Mouse (Mus musculus) retina, postnatal 7 days (tissue): ENCODE results near the gene Creb3.
"Not testable (repeated sequence)": the region's sequence is repeated elsewhere in the genome, so short reads cannot be mapped to it uniquely, and the experiment has no call there.

Experiments
- DNase-seq: peaks from one replicate; pipeline ENCODE4 v3.0.0-alpha.2; 2012; ENCODE audit warnings: low read depth, low spot score

Gene Creb3

GRCm38 (mm10) chr4:43561997-43562768 lies at the start of gene Creb3, which contains the start of gene Tln1:
Gene Creb3, plus strand, starts transcription at chr4:43562332.
Gene Tln1, minus strand, starts transcription at chr4:43562691.
- DNase-seq: peak; percentile 89

GRCm38 (mm10) chr4:43512653-43513052 lies 49.5 kb upstream of the Creb3 start:
- no peak for DNase-seq

DNA sequence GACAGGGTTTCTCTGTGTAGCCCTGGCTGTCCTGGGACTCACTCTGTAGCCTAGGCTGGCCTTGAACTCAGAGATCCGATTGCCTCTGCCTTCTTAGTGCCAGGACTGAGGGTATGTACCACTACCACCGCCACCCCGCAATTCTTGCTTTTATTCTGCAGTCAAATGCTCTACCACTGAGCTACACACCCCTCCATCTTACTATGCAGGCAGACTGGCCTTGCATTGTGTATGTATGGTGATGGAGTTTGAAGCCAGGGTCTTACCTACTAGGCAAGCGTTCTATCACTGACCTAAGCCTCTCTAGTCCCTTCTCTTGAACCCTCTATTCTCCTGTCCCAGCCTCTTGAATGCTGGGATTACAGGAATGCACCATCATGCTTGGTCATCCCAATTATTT lies 48.8 kb upstream of the Creb3 start:
- no peak for DNase-seq

DNA sequence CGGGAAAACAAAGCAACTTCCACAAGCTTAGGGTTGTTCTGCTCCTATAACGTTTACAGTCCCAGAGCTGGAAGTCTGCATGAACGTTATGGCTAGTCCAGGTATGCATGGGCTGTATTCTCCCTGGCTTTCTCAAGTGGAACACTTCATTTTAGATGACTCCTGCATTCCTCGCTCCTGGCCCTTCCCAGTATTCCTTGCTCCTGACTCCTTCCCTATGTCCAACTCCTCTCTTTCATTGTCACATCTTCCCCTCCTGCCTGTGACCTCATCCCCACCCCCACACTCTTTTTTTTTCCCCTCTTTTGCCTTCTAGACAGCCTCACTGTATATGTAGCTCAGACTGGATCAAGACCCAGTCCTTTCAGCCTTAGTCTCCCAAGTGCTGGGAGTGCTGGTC lies 48.3 kb upstream of the Creb3 start:
- DNase-seq: no peak

GRCm38 (mm10) chr4:43515764-43516708 lies 46.1 kb upstream of the Creb3 start:
- no peak for DNase-seq

DNA sequence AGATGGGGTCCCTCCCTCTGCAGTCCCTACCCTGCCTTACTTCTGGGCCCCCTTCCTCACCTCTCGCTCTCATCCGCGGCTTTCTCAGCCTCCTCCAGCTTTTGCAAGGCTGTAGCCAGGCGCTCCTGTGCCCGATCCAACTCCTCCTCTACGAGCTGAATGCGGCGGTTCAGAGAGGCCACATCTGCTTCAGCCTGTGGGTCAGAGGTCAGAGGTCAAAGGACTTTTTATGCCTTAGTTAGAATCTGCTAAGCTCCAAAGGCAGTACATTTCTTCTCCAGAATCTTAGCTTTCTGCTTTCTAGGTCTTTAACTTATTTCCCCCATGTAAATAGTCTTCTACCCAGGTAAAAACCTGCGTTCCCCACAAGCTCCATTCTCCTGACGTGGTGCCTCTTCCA lies 42.6 kb upstream of the Creb3 start:
- no peak for DNase-seq

DNA sequence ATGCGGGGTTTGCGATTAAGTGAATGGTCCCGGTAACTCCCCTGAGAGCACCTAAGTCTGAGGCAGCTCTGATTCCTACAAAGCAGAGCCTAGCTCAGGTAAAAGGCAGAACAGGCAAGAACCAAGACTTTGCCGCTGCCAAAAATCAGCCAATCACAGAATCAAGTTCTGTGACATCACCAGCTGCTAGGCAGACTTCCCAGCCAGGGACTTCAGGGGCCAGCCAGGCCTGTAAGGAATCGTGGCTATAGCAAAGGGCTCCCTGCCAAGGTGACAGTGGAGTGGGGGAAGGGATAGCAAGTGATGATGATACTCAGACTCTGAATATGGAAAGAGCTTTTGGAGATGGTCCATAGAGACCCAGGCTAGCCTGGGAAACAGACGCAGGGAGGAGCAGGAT lies 42.2 kb upstream of the Creb3 start:
- peak; percentile 79 for DNase-seq

- DNase-seq: no peak
Observed at GRCm38 (mm10) chr4:43527880-43528279, 34.3 kb upstream of the Creb3 start.

GRCm38 (mm10) chr4:43528487-43528886 lies 33.6 kb upstream of the Creb3 start:
- DNase-seq: no peak

- no peak for DNase-seq
Observed at GRCm38 (mm10) chr4:43530081-43530501, 32.0 kb upstream of the Creb3 start.

- DNase-seq: peak; percentile 54
Observed at GRCm38 (mm10) chr4:43530581-43530980, 31.6 kb upstream of the Creb3 start.

GRCm38 (mm10) chr4:43533270-43533669 lies 28.9 kb upstream of the Creb3 start:
- DNase-seq: no peak

DNA sequence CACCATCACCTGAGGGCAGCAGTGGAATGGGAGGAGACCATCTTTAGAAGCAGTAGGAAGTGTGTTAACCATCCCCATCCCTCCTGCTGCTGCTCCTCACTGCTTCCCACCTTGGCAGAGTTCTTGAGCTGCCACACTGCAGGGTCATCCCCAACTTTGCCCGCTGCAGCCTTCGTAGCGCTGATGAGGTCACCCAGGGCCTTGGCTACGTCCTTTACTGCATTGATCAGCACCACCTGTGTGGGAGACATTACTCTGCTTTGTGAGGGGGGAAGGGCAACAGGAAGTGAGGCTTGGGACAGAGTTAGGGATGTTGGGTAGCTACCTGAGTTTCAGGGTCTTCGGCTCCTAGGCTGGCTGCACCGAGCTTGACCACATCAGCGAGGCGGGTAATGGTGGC lies 26.5 kb upstream of the Creb3 start:
- no peak for DNase-seq

DNA sequence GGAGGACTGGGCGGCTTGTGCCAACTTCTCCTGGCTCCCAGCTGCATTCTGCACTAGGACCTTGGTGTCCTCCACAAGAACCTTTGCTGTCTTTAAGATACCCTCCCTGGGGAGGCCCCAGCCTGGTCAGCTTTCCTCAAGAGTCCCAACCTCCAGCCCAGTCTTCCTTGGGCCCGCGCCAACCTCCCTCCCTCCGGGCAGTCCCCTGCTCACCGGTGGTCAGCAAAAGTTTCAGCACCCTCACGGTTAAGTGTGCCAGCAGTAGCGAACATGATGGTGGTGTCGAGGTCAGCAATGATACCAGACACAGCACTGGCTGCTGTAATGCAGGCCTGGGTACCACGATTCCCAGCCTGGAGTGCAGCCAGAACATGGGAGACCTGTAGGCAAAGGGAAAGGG lies 26.1 kb upstream of the Creb3 start:
- no peak for DNase-seq

- DNase-seq: no peak
Observed at GRCm38 (mm10) chr4:43542044-43542443, 20.1 kb upstream of the Creb3 start.

DNA sequence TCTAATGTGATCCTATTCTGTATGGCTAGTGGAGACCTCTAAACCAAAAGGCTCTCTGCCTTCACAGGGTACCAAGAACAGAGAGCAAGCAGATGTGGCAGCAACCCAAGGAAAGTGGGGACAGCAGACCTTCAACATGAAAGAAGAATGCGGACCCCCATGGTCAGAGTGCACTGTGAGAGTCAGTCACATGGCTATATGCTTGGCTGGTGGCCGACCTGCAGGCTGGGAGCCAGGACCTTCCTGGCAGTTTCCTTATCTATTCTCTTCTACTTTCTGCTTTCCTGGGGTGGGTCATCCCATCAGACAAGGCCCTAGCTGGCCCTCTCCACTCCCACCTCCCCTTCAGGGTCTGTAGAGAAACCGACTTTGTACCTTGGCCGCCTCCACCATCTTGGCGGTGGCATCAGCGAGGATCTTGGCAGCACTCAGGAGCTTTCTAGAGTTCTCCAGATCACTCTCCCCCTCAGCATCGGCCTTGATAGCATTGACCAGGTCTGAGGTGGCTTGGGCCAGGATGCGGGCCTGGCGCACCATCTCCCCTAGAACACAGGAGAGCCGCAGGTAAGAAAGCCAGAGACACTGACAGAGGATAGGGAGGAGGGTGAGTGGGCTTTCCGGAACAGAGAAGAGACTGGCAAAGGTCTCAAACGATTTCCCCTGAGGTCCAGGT lies 15.6 kb upstream of the Creb3 start:
- no peak for DNase-seq

GRCm38 (mm10) chr4:43547160-43547559 lies 15.0 kb upstream of the Creb3 start:
- no peak for DNase-seq

GRCm38 (mm10) chr4:43549055-43549454 lies 13.1 kb upstream of the Creb3 start:
- no peak for DNase-seq

GRCm38 (mm10) chr4:43551854-43552253 lies 10.3 kb upstream of the Creb3 start:
- not testable (repeated sequence) for DNase-seq

DNA sequence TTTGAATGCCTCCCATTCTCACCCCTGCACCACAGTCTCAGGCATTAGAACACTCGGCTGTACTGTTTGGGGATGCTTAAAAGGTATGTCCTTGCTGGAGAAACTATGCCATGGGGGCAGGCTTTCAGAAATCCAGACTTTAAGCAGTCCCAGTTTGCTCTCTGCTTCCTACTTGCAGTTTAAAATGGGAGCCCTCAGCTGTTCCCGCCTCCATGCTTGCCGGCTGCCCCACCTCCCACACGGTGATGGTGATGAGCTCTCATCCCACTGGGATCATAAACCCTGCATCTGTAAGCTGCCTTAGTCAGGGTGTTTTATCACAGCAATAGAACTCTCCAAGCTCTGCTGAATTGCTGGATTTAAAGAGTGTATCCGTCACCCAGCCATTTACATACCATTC lies 9.7 kb upstream of the Creb3 start:
- DNase-seq: no peak

DNA sequence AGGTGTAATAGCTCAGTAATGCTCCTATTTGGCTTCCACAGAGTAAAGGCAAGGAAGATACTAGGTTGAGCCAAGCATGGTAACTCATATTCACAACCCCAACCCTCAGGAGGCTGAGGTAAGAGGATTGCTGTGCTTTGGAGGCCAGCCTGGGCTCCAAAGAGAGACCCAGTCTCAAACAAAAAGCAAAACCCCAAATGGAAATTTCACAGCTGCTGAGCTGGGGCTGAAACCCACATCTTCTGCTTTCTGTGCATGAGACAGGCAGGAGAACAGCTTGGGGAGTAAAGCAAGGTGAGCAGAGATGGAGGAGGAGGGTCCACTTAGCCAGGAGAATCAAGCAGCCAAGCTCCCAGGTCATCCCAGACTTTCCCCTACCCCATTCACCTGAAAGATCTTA lies 8.2 kb upstream of the Creb3 start:
- DNase-seq: no peak

- DNase-seq: no peak
Observed at GRCm38 (mm10) chr4:43555926-43556325, 6.2 kb upstream of the Creb3 start.
